Mouse (Mus musculus) midbrain, embryonic 10.5 days (tissue): ENCODE data around the gene She. TPM values are rescaled to one million over a fixed set of nuclear protein-coding genes. Genes with fewer than 3 reads are reported as not detected.
A peak's percentile ranks its signal among the peaks of the same experiment; 100 is the strongest.

Experiments
- DNase-seq: peaks from one replicate; pipeline ENCODE4 v3.0.0-alpha.2; 2017; ENCODE audit warnings: low spot score
- H3K27ac ChIP-seq: fragments of 300-500 bp; sonication (generic); replicated peaks from 2 replicates; pipeline ENCODE4 v1.5.1; 2016; ENCODE audit warnings: mild to moderate bottlenecking
- H3K27me3 ChIP-seq: fragments of 300-500 bp; sonication (generic); 2 replicates; pipeline ENCODE4 v1.6.1; 2016; ENCODE audit warnings: low read depth, mild to moderate bottlenecking; ENCODE audit not compliant: poor library complexity, severe bottlenecking
- H3K36me3 ChIP-seq: fragments of 300-500 bp; sonication (generic); 2 replicates; pipeline ENCODE4 v1.6.1; 2016; ENCODE audit warnings: mild to moderate bottlenecking, moderate library complexity
- H3K4me1 ChIP-seq: fragments of 300-500 bp; sonication (generic); 2 replicates; pipeline ENCODE4 v1.6.1; 2016
- H3K4me3 ChIP-seq: fragments of 300-500 bp; sonication (generic); 2 replicates; pipeline ENCODE4 v1.5.1; 2016; ENCODE audit warnings: mild to moderate bottlenecking, moderate library complexity
- H3K9me3 ChIP-seq: fragments of 300-500 bp; sonication (generic); replicated peaks from 2 replicates; pipeline ENCODE4 v1.6.1; 2016; ENCODE audit warnings: mild to moderate bottlenecking
- WGBS: fragments of 180-500 bp; shearing (Covaris S2); methylation state at CpG from one replicate; pipeline ENCODE4 v1.1.7; 2016; 5-methylcytosine and 5-hydroxymethylcytosine counted together
- polyA plus RNA-seq: library from polyadenylated mRNA; unstranded; fragments of >200 nt; fragmentation: Nextera tagmentation; extraction: Ambion mirVana; gene quantifications from 2 replicates; pipeline ENCODE4 v1.2.1, GENCODE M21; 2016

Gene She
- polyA plus RNA-seq, 1 experiment from 2014 or later = 2.0 TPM

- H3K27ac ChIP-seq = no peak overlapping the region
- no peak overlapping the region for H3K4me3 ChIP-seq
- no peaks in the 10 kb centered on the region for H3K36me3 ChIP-seq
- no peak for DNase-seq
- no peaks in the 10 kb centered on the region for H3K27me3 ChIP-seq
- no peaks in the 10 kb centered on the region for H3K4me1 ChIP-seq
- 92% methylated on average over 12 of the region's 12 CpGs for WGBS
- H3K9me3 ChIP-seq = no peaks in the 10 kb centered on the region
Measured at GRCm38 (mm10) chr3:89820311-89821095, 10.7 kb upstream of the She start.

- WGBS = 87% methylated on average over 11 of the region's 11 CpGs
- Histone ChIP-seq H3K4me3 (no peak overlapping the region), H3K9me3 (no peaks in the 10 kb centered on the region), H3K27me3 (no peaks in the 10 kb centered on the region), H3K36me3 (no peaks in the 10 kb centered on the region), H3K4me1 (no peaks in the 10 kb centered on the region), H3K27ac (no peak overlapping the region)
- DNase-seq = no peak
Measured at GRCm38 (mm10) chr3:89821096-89821513, 10.1 kb upstream of the She start.

- no peaks in the 10 kb centered on the region for H3K4me1 ChIP-seq
- H3K36me3 ChIP-seq = no peaks in the 10 kb centered on the region
- no peak overlapping the region for H3K4me3 ChIP-seq
- 75% methylated on average over 10 of the region's 10 CpGs for WGBS
- H3K27ac ChIP-seq = no peak overlapping the region
- no peak for DNase-seq
- no peaks in the 10 kb centered on the region for H3K27me3 ChIP-seq
- no peaks in the 10 kb centered on the region for H3K9me3 ChIP-seq
Measured at GRCm38 (mm10) chr3:89821548-89822480, 9.4 kb upstream of the She start.

- Histone ChIP-seq H3K36me3 (no peaks in the 10 kb centered on the region), H3K9me3 (no peaks in the 10 kb centered on the region), H3K4me1 (no peaks in the 10 kb centered on the region), H3K4me3 (no peak overlapping the region), H3K27ac (no peak overlapping the region), H3K27me3 (peaks cover 13% of the 10 kb centered on the region)
- 79% methylated on average over 2 of the region's 2 CpGs for WGBS
- DNase-seq = no peak
Measured at GRCm38 (mm10) chr3:89823594-89823993, 7.6 kb upstream of the She start.

- 79% methylated on average over 3 of the region's 3 CpGs for WGBS
- Histone ChIP-seq H3K4me1 (peaks cover 7% of the 10 kb centered on the region), H3K27me3 (peaks cover 40% of the 10 kb centered on the region), H3K9me3 (no peaks in the 10 kb centered on the region), H3K36me3 (no peaks in the 10 kb centered on the region), H3K27ac (no peak overlapping the region), H3K4me3 (no peak overlapping the region)
- no peak for DNase-seq
Measured at GRCm38 (mm10) chr3:89826295-89826694, 4.9 kb upstream of the She start.

GRCm38 (mm10) chr3:89835362-89835761 lies 4.2 kb downstream of the She start:
- 54% methylated on average over 8 of the region's 8 CpGs for WGBS
- H3K27me3 ChIP-seq = peaks cover 46% of the 10 kb centered on the region

GRCm38 (mm10) chr3:89842258-89842657 lies 11.1 kb downstream of the She start:
- Histone ChIP-seq H3K27ac (no peak overlapping the region), H3K27me3 (no peaks in the 10 kb centered on the region), H3K9me3 (no peaks in the 10 kb centered on the region), H3K4me1 (no peaks in the 10 kb centered on the region), H3K4me3 (no peak overlapping the region), H3K36me3 (no peaks in the 10 kb centered on the region)
- WGBS = 73% methylated on average over 4 of the region's 4 CpGs
- peak; percentile 56 for DNase-seq

More at GRCm38 (mm10) chr3:89835362-89835761, 4.2 kb downstream of the She start:
- H3K9me3 ChIP-seq = no peaks in the 10 kb centered on the region
- H3K4me1 ChIP-seq = peaks cover 13% of the 10 kb centered on the region
- H3K27ac ChIP-seq = no peak overlapping the region
- DNase-seq = no peak
- no peak overlapping the region for H3K4me3 ChIP-seq
- H3K36me3 ChIP-seq = no peaks in the 10 kb centered on the region

- DNase-seq = no peak
- no peaks in the 10 kb centered on the region for H3K9me3 ChIP-seq
- H3K4me1 ChIP-seq = no peaks in the 10 kb centered on the region
- H3K4me3 ChIP-seq = no peak overlapping the region
- H3K27me3 ChIP-seq = no peaks in the 10 kb centered on the region
- 71% methylated on average over 9 of the region's 9 CpGs for WGBS
- H3K36me3 ChIP-seq = no peaks in the 10 kb centered on the region
- no peak overlapping the region for H3K27ac ChIP-seq
Measured at GRCm38 (mm10) chr3:89843148-89843547, 12.0 kb downstream of the She start.

GRCm38 (mm10) chr3:89845814-89846213 lies 14.6 kb downstream of the She start:
- H3K27ac ChIP-seq = no peak overlapping the region
- no peaks in the 10 kb centered on the region for H3K36me3 ChIP-seq

GRCm38 (mm10) chr3:89847126-89847525 lies 16.0 kb downstream of the She start:
- WGBS = 77% methylated on average over 3 of the region's 3 CpGs
- H3K9me3 ChIP-seq = no peaks in the 10 kb centered on the region
- no peaks in the 10 kb centered on the region for H3K27me3 ChIP-seq
- no peaks in the 10 kb centered on the region for H3K36me3 ChIP-seq
- H3K27ac ChIP-seq = no peak overlapping the region
- no peak overlapping the region for H3K4me3 ChIP-seq
- H3K4me1 ChIP-seq = no peaks in the 10 kb centered on the region
- DNase-seq = no peak

More at GRCm38 (mm10) chr3:89845814-89846213, 14.6 kb downstream of the She start:
- WGBS = 86% methylated on average over 9 of the region's 9 CpGs
- no peaks in the 10 kb centered on the region for H3K9me3 ChIP-seq
- no peak for DNase-seq
- no peak overlapping the region for H3K4me3 ChIP-seq
- no peaks in the 10 kb centered on the region for H3K27me3 ChIP-seq
- H3K4me1 ChIP-seq = no peaks in the 10 kb centered on the region

GRCm38 (mm10) chr3:89847596-89847995 lies 16.4 kb downstream of the She start:
- no peaks in the 10 kb centered on the region for H3K4me1 ChIP-seq
- 91% methylated on average over 6 of the region's 6 CpGs for WGBS
- no peak overlapping the region for H3K27ac ChIP-seq
- no peak for DNase-seq
- no peaks in the 10 kb centered on the region for H3K9me3 ChIP-seq
- H3K4me3 ChIP-seq = no peak overlapping the region
- no peaks in the 10 kb centered on the region for H3K36me3 ChIP-seq
- no peaks in the 10 kb centered on the region for H3K27me3 ChIP-seq

GRCm38 (mm10) chr3:89848083-89848482 lies 16.9 kb downstream of the She start:
- H3K4me1 ChIP-seq = no peaks in the 10 kb centered on the region
- no peaks in the 10 kb centered on the region for H3K9me3 ChIP-seq
- H3K27me3 ChIP-seq = no peaks in the 10 kb centered on the region
- no peaks in the 10 kb centered on the region for H3K36me3 ChIP-seq
- H3K4me3 ChIP-seq = no peak overlapping the region
- 93% methylated on average over 6 of the region's 6 CpGs for whole genome bisulfite sequencing
- DNase-seq = no peak
- H3K27ac ChIP-seq = no peak overlapping the region

GRCm38 (mm10) chr3:89853752-89854151 lies 22.6 kb downstream of the She start:
- Histone ChIP-seq H3K36me3 (no peaks in the 10 kb centered on the region), H3K27ac (no peak overlapping the region; the same call in 1 of the 2 replicates), H3K9me3 (0 out of 2 replicates have a peak, but pooled peaks cover 3% of the 10 kb centered on the region), H3K27me3 (no peaks in the 10 kb centered on the region), H3K4me3 (no peak overlapping the region), H3K4me1 (peaks cover 3% of the 10 kb centered on the region; the same call in 1 of the 2 replicates)
- DNase-seq = no peak
- 85% methylated on average over 5 of the region's 5 CpGs for WGBS
